In genomic region chr1:66468704-66469020, GRCm38 (mm10) we compare ENCODE assay signal across 9 mouse cellular contexts. TPM values are rescaled to one million over a fixed set of nuclear protein-coding genes. Genes with fewer than 3 reads are reported as not detected.
DNase-seq lines count a peak whose midpoint lies in the region; ATAC-seq lines count a peak whose summit lies in the region.
"Had no signal": no experiment of that assay in that cellular context is flagged by ENCODE, and none has a peak within 500 bp of the region (broad histone marks: within the 10 kb centered on the region; RNA-seq: fewer than 3 reads in every experiment).

No protein-coding gene starts in this region.

- 10% methylated on average over 3 of the region's 3 CpGs for WGBS in hindbrain, embryonic 13.5 days
- 0% methylated on average over 3 of the region's 3 CpGs for WGBS in neural tube, embryonic 15.5 days

- peak overlapping the region; percentile 74 for H3K4me3 ChIP-seq in hindbrain, embryonic 13.5 days
- peak overlapping the region; percentile 75 for H3K4me3 ChIP-seq in neural tube, embryonic 15.5 days (replicated peaks)

- peak overlapping the region; percentile 82 for H3K4me2 ChIP-seq in hindbrain, embryonic 13.5 days
- H3K4me2 ChIP-seq in neural tube, embryonic 15.5 days: peak overlapping the region; percentile 72

- H3K9ac ChIP-seq in hindbrain, embryonic 13.5 days: peak overlapping the region; percentile 88
- H3K9ac ChIP-seq in neural tube, embryonic 15.5 days (replicated peaks): peak overlapping the region; percentile 72
- H3K9ac ChIP-seq: liver, embryonic 15.5 days had no signal

- peaks cover 12% of the 10 kb centered on the region for H3K4me1 ChIP-seq in hindbrain, embryonic 13.5 days (replicated peaks)
- peaks cover 13% of the 10 kb centered on the region for H3K4me1 ChIP-seq in neural tube, embryonic 15.5 days
- H3K4me1 ChIP-seq: liver, embryonic 15.5 days had no signal

- intact Hi-C loops in left cerebral cortex, postnatal 36 days (cut with DNase I): loop anchor here (10.0 kb wide), 1 partner anchor 144 kb away; no protein-coding TSS in a partner anchor

- H3K27me3 ChIP-seq in hindbrain, embryonic 13.5 days: no peaks in the 10 kb centered on the region
- H3K27me3 ChIP-seq in neural tube, embryonic 15.5 days (replicated peaks): no peaks in the 10 kb centered on the region

- DNase-seq in left cerebral cortex, postnatal 36 days (ENCODE audit: low spot score in 2 of 2): peak; percentile 22 to 44
- DNase-seq in left cerebral cortex, adult 9 months (ENCODE audit: low spot score in 2 of 2): no peak
- peak; percentile 69 to 72 for DNase-seq in cerebellum, postnatal 14 days
- DNase-seq in thymus, postnatal 10 days (ENCODE audit: low spot score in 2 of 2): no peak
- DNase-seq in kidney, postnatal 36 days: no peak
- no peak for DNase-seq in heart, adult 18-20 months

- no peaks in the 10 kb centered on the region; the same call in 1 of the 2 replicates for H3K36me3 ChIP-seq in hindbrain, embryonic 13.5 days
- 0 out of 2 replicates have a peak, but pooled peaks cover 4% of the 10 kb centered on the region for H3K36me3 ChIP-seq in neural tube, embryonic 15.5 days
- H3K36me3 ChIP-seq: liver, embryonic 15.5 days had no signal

- ATAC-seq in hindbrain, embryonic 13.5 days (ENCODE audit: low FRiP score): peak; percentile 60; the same call in 1 of the 2 replicates
- ATAC-seq in neural tube, embryonic 15.5 days (ENCODE audit: low FRiP score): peak; percentile 65

- H3K9me3 ChIP-seq in hindbrain, embryonic 13.5 days: no peaks in the 10 kb centered on the region
- no peaks in the 10 kb centered on the region for H3K9me3 ChIP-seq in neural tube, embryonic 15.5 days (replicated peaks)
- H3K9me3 ChIP-seq: liver, embryonic 15.5 days had no signal

- H3K27ac ChIP-seq in hindbrain, embryonic 13.5 days: no peak overlapping the region
- H3K27ac ChIP-seq in neural tube, embryonic 15.5 days (replicated peaks): peak overlapping the region; percentile 81
- H3K27ac ChIP-seq: liver, embryonic 15.5 days had no signal

RNA-seq across cellular contexts. Expression of gene Unc80, which starts 0.5 kb away (rescaled TPM):
- 100 to 1,000 TPM; 217 to 264 TPM for total RNA-seq in left cerebral cortex, postnatal 36 days (2021)
- 3.9 and 4.3 TPM in 2 replicates for polyA plus RNA-seq in hindbrain, embryonic 13.5 days (2015; fragmentation: Nextera tagmentation; extraction: Ambion mirVana)
- polyA plus RNA-seq in neural tube, embryonic 15.5 days (2015; fragmentation: Nextera tagmentation; extraction: Ambion mirVana): 9.9 and 10.2 TPM in 2 replicates
- total RNA-seq in heart, adult 18-20 months (2021): under 1 TPM; 0.10 to 0.18 TPM
- polyA plus RNA-seq: liver, embryonic 15.5 days had no signal

Comparison
In these comparisons a context has a peak if more than half of its experiments do, and no peak if none do; other contexts are left out.
1. DNase-seq: peak in left cerebral cortex, postnatal 36 days (2 of 2) and cerebellum, postnatal 14 days (2 of 2); none in left cerebral cortex, adult 9 months (0 of 2), thymus, postnatal 10 days (0 of 2), kidney, postnatal 36 days (0 of 2) and heart, adult 18-20 months (0 of 2).
2. RNA of gene Unc80, which starts 0.5 kb away (total RNA-seq): 217 to 264 TPM in left cerebral cortex, postnatal 36 days; 0.10 to 0.18 TPM in heart, adult 18-20 months; every median in the first group is over 100 times any median in the second.